Mouse (Mus musculus) stomach, postnatal 0 days (tissue): ENCODE measurements around the gene 1700003F12Rik. TPM values are rescaled to one million over a fixed set of nuclear protein-coding genes. Genes with fewer than 3 reads are reported as not detected.

Source experiments
- ATAC-seq: fragments of 200-750 bp; cut with Nextera tagmentation; 2 replicates; pipeline ENCODE4 v1.8.0; 2017; ENCODE audit not compliant: low FRiP score, low TSS enrichment
- DNase-seq: peaks from one replicate; pipeline ENCODE4 v3.0.0-alpha.2; 2016; ENCODE audit warnings: low spot score
- H3K27ac ChIP-seq: fragments of 300-500 bp; sonication (generic); replicated peaks from 2 replicates; pipeline ENCODE4 v1.5.1; 2014; ENCODE audit warnings: mild to moderate bottlenecking, control low read depth
- H3K27me3 ChIP-seq: fragments of 300-500 bp; sonication (generic); 2 replicates; pipeline ENCODE4 v1.6.1; 2014; ENCODE audit warnings: low read length; ENCODE audit not compliant: control insufficient read depth, insufficient read depth
- H3K36me3 ChIP-seq: fragments of 300-500 bp; sonication (generic); 2 replicates; pipeline ENCODE4 v1.6.1; 2014; ENCODE audit warnings: low read length, mixed read lengths; ENCODE audit not compliant: control insufficient read depth, insufficient read depth
- H3K4me1 ChIP-seq: fragments of 300-500 bp; sonication (generic); replicated peaks from 2 replicates; pipeline ENCODE4 v1.6.1; 2014; ENCODE audit warnings: antibody characterized with exemption; ENCODE audit not compliant: control insufficient read depth, insufficient read depth
- H3K4me2 ChIP-seq: fragments of 300-500 bp; sonication (generic); replicated peaks from 2 replicates; pipeline ENCODE4 v1.6.1; 2014; ENCODE audit warnings: low read depth, mild to moderate bottlenecking, control low read depth, moderate library complexity
- H3K4me3 ChIP-seq: fragments of 300-500 bp; sonication (generic); 2 replicates; pipeline ENCODE4 v1.5.1; 2014; ENCODE audit warnings: low read depth, low read length, control low read depth
- H3K9ac ChIP-seq: fragments of 300-500 bp; sonication (generic); 2 replicates; pipeline ENCODE4 v1.6.1; 2014; ENCODE audit warnings: mild to moderate bottlenecking, low read length, control low read depth, mixed read lengths
- H3K9me3 ChIP-seq: fragments of 300-500 bp; sonication (generic); 2 replicates; pipeline ENCODE4 v1.6.1; 2016; ENCODE audit warnings: low read length; ENCODE audit not compliant: control insufficient read depth
- CTCF ChIP-seq: IDR thresholded peaks from 2 replicates; pipeline ENCODE4 v1.5.1; 2016; ENCODE audit warnings: antibody characterized with exemption, low read depth, mild to moderate bottlenecking, moderate library complexity
- EP300 ChIP-seq: optimal IDR thresholded peaks from 2 replicates; pipeline ENCODE3; 2016; ENCODE audit warnings: antibody characterized with exemption
- WGBS: fragments of 180-500 bp; shearing (Covaris S2); extraction: QIAGEN DNeasy Blood & Tissue Kit; methylation state at CpG from one replicate; pipeline ENCODE4 v1.1.7; 2014; 5-methylcytosine and 5-hydroxymethylcytosine counted together
- polyA plus RNA-seq: library from polyadenylated mRNA; unstranded; fragments of >200 nt; fragmentation: Nextera tagmentation; extraction: Ambion mirVana; gene quantifications from 2 replicates; pipeline ENCODE4 v1.2.1, GENCODE M21; 2015

Gene 1700003F12Rik
- polyA plus RNA-seq, 1 experiment from 2014 or later: 0.89 TPM

- no peak for ATAC-seq
- Histone ChIP-seq H3K27me3 (no peaks in the 10 kb centered on the region), H3K9ac (no peak overlapping the region), H3K4me3 (no peak overlapping the region), H3K27ac (no peak overlapping the region), H3K4me2 (no peak overlapping the region), H3K36me3 (peaks cover 5% of the 10 kb centered on the region; the same call in 1 of the 2 replicates), H3K4me1 (no peaks in the 10 kb centered on the region), H3K9me3 (no peaks in the 10 kb centered on the region)
- no peak for TF ChIP-seq EP300
- no peak for TF ChIP-seq CTCF
- no peak for DNase-seq
- 84% methylated on average over 4 of the region's 4 CpGs for WGBS
Measured at GRCm38 (mm10) chr2:154508450-154508849, 38.4 kb upstream of the 1700003F12Rik start.

GRCm38 (mm10) chr2:154510141-154510540, 36.7 kb upstream of the 1700003F12Rik start:
- no peak overlapping the region for H3K4me3 ChIP-seq
- ATAC-seq (no peak), DNase-seq (no peak)
- H3K9ac ChIP-seq: no peak overlapping the region
- WGBS: 86% methylated on average over 3 of the region's 3 CpGs
- TF ChIP-seq EP300 (no peak), CTCF (no peak)
- peaks cover 5% of the 10 kb centered on the region; the same call in 1 of the 2 replicates for H3K36me3 ChIP-seq
- H3K4me2 ChIP-seq: no peak overlapping the region
- H3K9me3 ChIP-seq: no peaks in the 10 kb centered on the region
- H3K27me3 ChIP-seq: no peaks in the 10 kb centered on the region
- H3K27ac ChIP-seq: no peak overlapping the region
- H3K4me1 ChIP-seq: no peaks in the 10 kb centered on the region

- Histone ChIP-seq H3K9ac (no peak overlapping the region), H3K4me1 (no peaks in the 10 kb centered on the region), H3K9me3 (no peaks in the 10 kb centered on the region), H3K36me3 (0 out of 2 replicates have a peak, but pooled peaks cover 2% of the 10 kb centered on the region), H3K4me2 (no peak overlapping the region), H3K27me3 (no peaks in the 10 kb centered on the region), H3K27ac (no peak overlapping the region), H3K4me3 (no peak overlapping the region)
- ATAC-seq (no peak), DNase-seq (no peak)
- TF ChIP-seq CTCF (no peak), EP300 (no peak)
- WGBS: 71% methylated on average over 3 of the region's 3 CpGs
Measured at GRCm38 (mm10) chr2:154516944-154517343, 29.9 kb upstream of the 1700003F12Rik start.

- Histone ChIP-seq H3K4me2 (no peak overlapping the region), H3K27ac (no peak overlapping the region), H3K4me3 (no peak overlapping the region), H3K9ac (no peak overlapping the region), H3K4me1 (no peaks in the 10 kb centered on the region), H3K9me3 (no peaks in the 10 kb centered on the region), H3K27me3 (no peaks in the 10 kb centered on the region), H3K36me3 (no peaks in the 10 kb centered on the region)
- no peak for DNase-seq
- ATAC-seq: no peak
- 85% methylated on average over 5 of the region's 5 CpGs for WGBS
- TF ChIP-seq CTCF: no peak
- no peak for TF ChIP-seq EP300
Measured at GRCm38 (mm10) chr2:154517424-154517823, 29.5 kb upstream of the 1700003F12Rik start.

GRCm38 (mm10) chr2:154521449-154521848, 25.4 kb upstream of the 1700003F12Rik start:
- Histone ChIP-seq H3K4me3 (no peak overlapping the region), H3K27ac (no peak overlapping the region), H3K27me3 (no peaks in the 10 kb centered on the region), H3K36me3 (peaks cover 5% of the 10 kb centered on the region), H3K9me3 (no peaks in the 10 kb centered on the region), H3K4me2 (no peak overlapping the region), H3K4me1 (no peaks in the 10 kb centered on the region), H3K9ac (no peak overlapping the region)
- no peak for ATAC-seq
- no peak for TF ChIP-seq CTCF
- DNase-seq: no peak

- H3K36me3 ChIP-seq: peaks cover 5% of the 10 kb centered on the region
- H3K27ac ChIP-seq: no peak overlapping the region
- H3K4me3 ChIP-seq: no peak overlapping the region
- H3K4me2 ChIP-seq: no peak overlapping the region
- H3K9ac ChIP-seq: no peak overlapping the region
- H3K27me3 ChIP-seq: no peaks in the 10 kb centered on the region
- TF ChIP-seq CTCF (no peak), EP300 (no peak)
- DNase-seq (no peak), ATAC-seq (no peak)
- H3K9me3 ChIP-seq: no peaks in the 10 kb centered on the region
- no peaks in the 10 kb centered on the region for H3K4me1 ChIP-seq
- WGBS: 92% methylated on average over 5 of the region's 5 CpGs
Measured at GRCm38 (mm10) chr2:154522334-154522733, 24.6 kb upstream of the 1700003F12Rik start.
